Mouse (Mus musculus) forebrain, embryonic 10.5 days (tissue): ENCODE data around the gene Fgf23. TPM values are rescaled to one million over a fixed set of nuclear protein-coding genes. Genes with fewer than 3 reads are reported as not detected.
A peak's percentile ranks its signal among the peaks of the same experiment; 100 is the strongest.

Source experiments
- DNase-seq: peaks from one replicate; pipeline ENCODE4 v3.0.0-alpha.2; 2017; ENCODE audit warnings: low spot score; ENCODE audit errors: extremely low spot score
- H3K27ac ChIP-seq: fragments of 300-500 bp; sonication (generic); 2 replicates; pipeline ENCODE4 v1.5.1; 2016; ENCODE audit warnings: mild to moderate bottlenecking
- H3K27me3 ChIP-seq: fragments of 300-500 bp; sonication (generic); 2 replicates; pipeline ENCODE4 v1.6.1; 2016; ENCODE audit warnings: mild to moderate bottlenecking; ENCODE audit not compliant: poor library complexity, severe bottlenecking
- H3K36me3 ChIP-seq: fragments of 300-500 bp; sonication (generic); replicated peaks from 2 replicates; pipeline ENCODE4 v1.6.1; 2016; ENCODE audit warnings: mild to moderate bottlenecking, moderate library complexity
- H3K4me1 ChIP-seq: fragments of 300-500 bp; sonication (generic); 2 replicates; pipeline ENCODE4 v1.6.1; 2016
- H3K4me3 ChIP-seq: fragments of 300-500 bp; sonication (generic); 2 replicates; pipeline ENCODE4 v1.5.1; 2016; ENCODE audit warnings: mild to moderate bottlenecking, moderate library complexity
- H3K9me3 ChIP-seq: fragments of 300-500 bp; sonication (generic); 2 replicates; pipeline ENCODE4 v1.6.1; 2016; ENCODE audit warnings: mild to moderate bottlenecking, moderate library complexity
- WGBS: fragments of 180-500 bp; shearing (Covaris S2); methylation state at CpG from one replicate; pipeline ENCODE4 v1.1.7; 2016; 5-methylcytosine and 5-hydroxymethylcytosine counted together
- polyA plus RNA-seq: library from polyadenylated mRNA; unstranded; fragments of >200 nt; fragmentation: Nextera tagmentation; extraction: Ambion mirVana; gene quantifications from 2 replicates; pipeline ENCODE4 v1.2.1, GENCODE M21; 2016

The Fgf23 gene
- polyA plus RNA-seq, 1 experiment from 2014 or later = not detected

DNA sequence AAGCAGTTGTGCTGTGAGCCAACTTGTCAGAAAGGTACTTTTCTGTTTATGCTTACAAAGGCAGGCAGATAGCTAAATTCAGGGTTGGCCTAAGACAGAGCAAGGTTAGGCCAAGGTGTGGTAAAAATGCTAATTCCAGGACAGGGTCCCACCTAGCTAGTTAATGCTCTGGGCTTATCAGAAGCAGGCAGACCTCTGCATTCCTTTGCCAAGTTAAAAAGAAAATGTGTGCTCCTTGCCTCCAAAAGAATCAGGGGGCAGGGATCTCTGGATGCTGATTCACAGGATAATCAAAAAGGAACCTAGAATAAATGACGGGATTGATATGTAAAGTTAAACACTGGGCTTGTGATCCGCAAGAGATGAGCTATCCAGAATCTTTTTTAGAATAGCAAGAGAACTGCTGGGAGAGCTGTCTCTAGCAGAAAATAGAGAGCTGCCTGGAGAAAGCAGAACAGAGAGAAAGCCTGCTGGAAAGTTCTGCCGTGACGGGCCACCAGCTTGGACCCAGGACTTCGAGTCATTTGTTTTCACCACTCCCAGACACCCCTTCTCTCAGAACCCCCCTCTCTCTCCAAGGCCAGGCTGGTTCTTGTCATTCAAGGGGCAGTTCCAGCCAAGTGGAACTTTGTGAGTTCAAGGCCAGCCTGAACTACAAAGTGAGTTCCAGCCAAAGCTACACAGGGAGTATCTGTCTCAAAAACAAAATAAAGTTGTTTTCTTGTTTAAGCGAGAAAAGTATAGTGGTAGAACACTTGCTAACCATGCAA lies 31.0 kb downstream of the Fgf23 start:
- Histone ChIP-seq H3K9me3 (no peaks in the 10 kb centered on the region), H3K27ac (no peak overlapping the region), H3K36me3 (peaks cover 25% of the 10 kb centered on the region), H3K4me3 (no peak overlapping the region), H3K27me3 (no peaks in the 10 kb centered on the region), H3K4me1 (peaks cover 6% of the 10 kb centered on the region)
- WGBS = 94% methylated on average over 6 of the region's 6 CpGs
- DNase-seq = no peak

DNA sequence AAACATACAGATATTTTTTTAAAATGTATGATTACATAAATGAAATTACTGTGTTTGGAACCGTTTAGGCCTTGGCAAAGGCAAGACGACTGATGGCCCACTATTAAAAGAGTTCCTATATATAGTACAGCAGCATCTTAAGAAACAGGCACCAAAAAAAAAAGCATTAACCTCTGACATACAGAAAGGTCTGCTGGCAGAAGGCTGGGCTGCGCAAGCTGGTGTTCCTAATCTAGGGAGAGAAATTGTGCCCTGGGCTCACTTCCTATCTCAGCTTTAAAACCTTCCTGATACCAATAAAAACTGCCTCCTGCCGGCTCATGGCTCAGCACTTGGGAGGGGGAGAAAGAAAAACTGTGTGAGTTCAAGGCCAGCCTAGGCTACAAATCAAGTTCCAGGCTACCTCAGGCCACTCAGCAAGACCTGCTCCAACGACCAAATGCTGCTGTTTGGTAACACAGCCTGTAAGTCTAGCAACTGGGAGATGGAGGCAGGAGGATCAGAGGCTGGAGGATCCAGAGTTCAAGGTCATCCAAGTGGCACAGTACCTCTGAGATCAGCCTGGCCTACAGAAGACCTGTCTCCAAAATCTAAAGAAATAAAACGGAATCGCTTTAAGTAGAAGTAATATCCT lies 31.8 kb downstream of the Fgf23 start:
- Histone ChIP-seq H3K27me3 (no peaks in the 10 kb centered on the region), H3K36me3 (peaks cover 25% of the 10 kb centered on the region), H3K27ac (no peak overlapping the region), H3K4me1 (peaks cover 13% of the 10 kb centered on the region), H3K4me3 (no peak overlapping the region), H3K9me3 (no peaks in the 10 kb centered on the region)
- WGBS = 88% methylated on average over 7 of the region's 7 CpGs
- no peak for DNase-seq

DNA sequence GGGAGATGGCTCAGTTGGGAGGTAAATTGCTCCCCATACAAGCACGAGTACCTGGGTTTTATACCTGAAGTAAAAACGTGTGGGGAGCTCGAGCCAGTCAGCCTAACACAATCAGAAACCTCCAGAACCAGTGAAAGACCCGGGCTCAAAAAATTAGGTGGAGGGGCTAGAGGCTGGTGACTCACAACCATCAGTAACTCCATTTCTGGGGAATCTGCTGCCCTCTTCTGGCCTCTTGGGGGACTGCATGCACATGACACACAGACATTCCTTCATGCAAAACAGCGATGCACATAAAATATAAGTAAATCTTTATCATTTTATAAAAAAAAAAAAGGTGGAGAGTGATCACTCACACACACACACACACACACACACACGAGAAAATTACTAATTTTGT lies 32.4 kb downstream of the Fgf23 start:
- DNase-seq = peak; percentile 65
- no peak overlapping the region for H3K4me3 ChIP-seq
- H3K36me3 ChIP-seq = peaks cover 25% of the 10 kb centered on the region
- no peak overlapping the region for H3K27ac ChIP-seq
- no peaks in the 10 kb centered on the region for H3K9me3 ChIP-seq
- 62% methylated on average over 6 of the region's 6 CpGs for WGBS
- H3K27me3 ChIP-seq = no peaks in the 10 kb centered on the region
- peaks cover 19% of the 10 kb centered on the region for H3K4me1 ChIP-seq

DNA sequence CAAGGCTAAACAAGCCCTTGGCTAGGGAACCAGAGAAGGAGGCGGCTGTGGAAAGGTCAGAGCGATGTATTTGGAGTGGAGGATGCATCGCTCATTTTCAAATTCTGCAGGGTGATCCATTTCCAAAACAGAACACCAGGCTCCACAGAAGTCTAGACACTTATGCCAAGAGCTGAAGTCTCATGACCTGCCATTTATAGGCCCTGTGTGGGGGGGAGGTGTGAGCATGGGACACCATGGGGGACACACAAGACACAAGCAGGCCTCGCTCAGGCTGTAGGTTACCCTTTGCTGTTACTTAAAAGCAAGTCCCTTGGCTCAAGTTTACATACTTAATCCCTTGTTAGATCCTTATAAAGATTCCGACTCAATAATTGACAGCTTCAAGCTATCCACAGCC lies 33.5 kb downstream of the Fgf23 start:
- Histone ChIP-seq H3K27ac (no peak overlapping the region), H3K9me3 (no peaks in the 10 kb centered on the region), H3K4me1 (peaks cover 20% of the 10 kb centered on the region), H3K36me3 (peaks cover 16% of the 10 kb centered on the region), H3K27me3 (0 out of 2 replicates have a peak, but pooled peaks cover 6% of the 10 kb centered on the region), H3K4me3 (no peak overlapping the region)
- WGBS = 89% methylated on average over 5 of the region's 5 CpGs
- DNase-seq = no peak

DNA sequence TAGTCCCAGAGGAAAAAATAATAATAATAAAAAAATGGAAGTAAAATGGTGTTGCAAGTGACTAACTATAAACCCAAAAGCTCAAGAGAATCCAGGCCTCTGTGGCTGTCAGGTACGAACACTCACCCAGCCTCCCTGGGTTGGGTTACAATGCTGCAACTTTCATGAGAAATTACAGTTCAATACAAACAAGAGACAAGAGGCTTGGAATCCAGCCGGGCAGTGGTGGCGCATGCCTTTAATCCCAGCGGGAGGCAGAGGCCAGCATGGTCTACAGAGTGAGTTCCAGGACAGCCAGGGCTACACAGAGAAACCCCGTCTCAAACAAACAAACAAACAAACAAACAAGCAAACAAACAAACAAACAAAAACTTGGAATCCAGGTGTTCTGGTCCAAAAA lies 34.0 kb downstream of the Fgf23 start:
- Histone ChIP-seq H3K27ac (no peak overlapping the region), H3K27me3 (0 out of 2 replicates have a peak, but pooled peaks cover 6% of the 10 kb centered on the region), H3K4me3 (no peak overlapping the region), H3K9me3 (no peaks in the 10 kb centered on the region), H3K36me3 (peaks cover 11% of the 10 kb centered on the region), H3K4me1 (peaks cover 20% of the 10 kb centered on the region)
- 72% methylated on average over 5 of the region's 5 CpGs for WGBS
- no peak for DNase-seq

DNA sequence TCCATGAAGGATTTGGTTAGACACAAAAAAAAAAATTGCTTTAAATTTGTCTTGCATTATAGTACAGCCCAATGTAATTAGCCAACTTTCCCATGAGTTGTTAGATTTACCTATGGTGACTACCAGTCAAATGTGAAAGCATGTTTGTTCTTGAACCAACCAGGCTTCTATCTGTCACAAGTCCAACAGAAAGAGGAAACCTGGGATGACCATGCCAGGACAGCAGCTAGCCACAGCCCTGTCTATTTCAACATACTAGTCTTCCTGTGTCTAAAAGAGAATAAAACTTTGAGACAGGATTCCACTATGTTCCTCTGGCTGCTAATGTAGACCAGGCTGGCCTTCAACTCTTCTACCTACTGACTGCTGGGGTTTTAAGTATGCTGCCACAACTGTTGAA lies 34.7 kb downstream of the Fgf23 start:
- Histone ChIP-seq H3K36me3 (peaks cover 5% of the 10 kb centered on the region), H3K4me1 (peaks cover 20% of the 10 kb centered on the region), H3K27me3 (0 out of 2 replicates have a peak, but pooled peaks cover 6% of the 10 kb centered on the region), H3K9me3 (no peaks in the 10 kb centered on the region), H3K4me3 (no peak overlapping the region), H3K27ac (no peak overlapping the region)
- DNase-seq = no peak

DNA sequence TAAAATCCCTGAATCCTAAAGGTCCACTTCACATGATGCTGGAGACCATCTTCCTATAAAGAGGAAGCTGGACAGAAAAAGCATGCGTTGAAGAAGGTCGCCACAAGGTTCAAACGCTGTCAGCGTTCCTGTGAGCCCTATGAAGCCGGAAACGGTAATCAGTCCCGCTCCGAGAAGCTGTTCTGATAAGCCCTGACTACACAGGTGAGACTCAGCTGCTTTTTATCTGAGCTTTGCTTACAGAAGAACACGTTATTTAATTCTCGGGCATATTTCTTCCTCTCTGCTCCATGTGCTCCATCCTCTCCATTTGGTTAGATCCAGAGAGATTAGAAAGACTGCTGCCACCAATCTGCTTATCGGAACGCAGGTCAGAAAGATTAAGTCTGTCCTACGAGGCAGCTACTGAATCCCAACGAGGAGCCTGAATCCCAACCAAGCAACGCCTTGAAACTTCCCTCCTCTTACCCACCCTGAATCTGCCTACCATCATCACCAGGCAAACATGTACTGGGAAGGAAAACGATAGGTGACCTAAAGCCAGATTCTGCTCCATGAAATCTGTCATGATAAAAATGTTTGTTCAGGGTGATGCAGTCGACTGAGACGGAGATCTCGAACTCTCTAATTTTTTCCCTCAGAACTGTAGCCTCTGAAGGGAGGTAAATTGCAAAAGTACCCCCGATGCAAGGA lies 35.8 kb downstream of the Fgf23 start:
- DNase-seq = no peak
- WGBS = 50% methylated on average over 20 of the region's 20 CpGs
- Histone ChIP-seq H3K4me1 (peaks cover 20% of the 10 kb centered on the region), H3K4me3 (peak overlapping the region; percentile 76), H3K27ac (peak overlapping the region; percentile 82; the same call in 1 of the 2 replicates), H3K9me3 (no peaks in the 10 kb centered on the region), H3K27me3 (0 out of 2 replicates have a peak, but pooled peaks cover 6% of the 10 kb centered on the region), H3K36me3 (no peaks in the 10 kb centered on the region; the same call in 1 of the 2 replicates)

DNA sequence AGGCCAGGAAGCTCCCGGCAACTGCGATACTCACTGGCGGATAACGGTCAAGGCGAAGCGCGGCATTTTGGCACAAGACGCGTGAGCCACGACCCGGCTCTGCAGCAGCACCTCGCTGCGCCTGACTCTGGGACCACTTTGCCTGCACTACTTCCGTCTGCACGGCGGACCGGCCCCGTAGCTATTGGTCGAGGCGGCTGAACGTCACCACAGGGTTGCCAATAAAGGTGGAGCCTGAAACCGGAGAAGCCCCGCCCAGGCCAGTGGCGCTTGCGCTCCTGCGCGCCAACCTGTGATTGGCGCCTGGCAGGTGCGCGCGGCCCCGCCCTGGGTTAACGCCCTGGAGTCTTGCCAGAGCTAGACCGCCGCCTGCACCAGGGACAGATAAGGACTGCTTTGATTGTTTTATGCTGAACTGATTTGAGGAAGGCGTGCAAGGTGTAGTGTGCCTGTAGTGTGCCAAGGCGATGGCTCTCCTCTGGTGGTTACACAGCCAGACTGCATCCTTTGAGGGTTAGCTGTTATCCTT lies 36.8 kb downstream of the Fgf23 start, which contains the start of gene Tigar:
Gene Tigar, minus strand, starts transcription at position 156 of the 529 bp plus-strand sequence.
- H3K36me3 ChIP-seq = no peaks in the 10 kb centered on the region
- H3K4me3 ChIP-seq = peak within 1 kb of the TSS; percentile 76
- under 1% methylated on average over 37 of the region's 37 CpGs for WGBS
- H3K9me3 ChIP-seq = no peaks in the 10 kb centered on the region
- H3K4me1 ChIP-seq = peaks cover 20% of the 10 kb centered on the region
- H3K27me3 ChIP-seq = peaks cover 7% of the 10 kb centered on the region; the same call in 1 of the 2 replicates
- H3K27ac ChIP-seq = peak within 1 kb of the TSS; percentile 82
- peak; percentile 94 for DNase-seq

DNA sequence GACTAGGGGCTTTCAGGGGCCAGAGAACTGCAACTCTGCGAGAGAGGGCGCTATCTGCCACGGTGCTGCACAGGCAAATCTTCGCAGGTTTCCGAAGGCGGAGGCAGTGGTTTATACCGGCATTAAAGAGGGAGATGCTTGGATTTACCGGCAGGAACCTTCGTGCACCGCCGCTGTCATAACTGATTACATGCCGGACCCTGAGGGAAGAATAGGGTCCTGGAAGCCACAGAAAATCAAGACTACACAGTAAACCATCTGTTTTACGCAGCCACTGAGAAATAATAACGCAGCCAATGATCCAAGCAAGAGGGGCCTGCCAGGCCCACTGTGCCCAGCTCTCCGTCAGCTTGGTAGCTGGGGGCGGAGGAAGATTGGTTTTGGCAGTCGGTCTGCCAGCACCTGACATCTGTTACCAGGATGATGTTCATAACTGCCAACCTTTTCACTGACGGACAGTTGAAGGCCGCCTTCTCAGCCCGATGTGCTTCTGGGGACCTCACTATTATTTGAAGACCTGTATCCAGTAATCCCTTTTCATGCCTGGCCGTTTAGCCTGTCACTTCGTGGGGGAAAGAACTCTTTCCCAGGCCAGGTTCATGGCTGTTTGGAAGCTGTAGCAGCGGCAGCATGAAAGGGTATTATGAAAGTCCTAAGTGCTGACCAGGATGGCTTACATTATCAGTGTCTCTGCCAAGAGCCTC lies 42.2 kb downstream of the Fgf23 start:
- H3K27ac ChIP-seq = no peak overlapping the region
- peaks cover 4% of the 10 kb centered on the region for H3K4me1 ChIP-seq
- no peak overlapping the region for H3K4me3 ChIP-seq
- peaks cover 15% of the 10 kb centered on the region for H3K27me3 ChIP-seq
- H3K9me3 ChIP-seq = no peaks in the 10 kb centered on the region
- no peak for DNase-seq
- WGBS = 67% methylated on average over 23 of the region's 23 CpGs
- no peaks in the 10 kb centered on the region for H3K36me3 ChIP-seq

DNA sequence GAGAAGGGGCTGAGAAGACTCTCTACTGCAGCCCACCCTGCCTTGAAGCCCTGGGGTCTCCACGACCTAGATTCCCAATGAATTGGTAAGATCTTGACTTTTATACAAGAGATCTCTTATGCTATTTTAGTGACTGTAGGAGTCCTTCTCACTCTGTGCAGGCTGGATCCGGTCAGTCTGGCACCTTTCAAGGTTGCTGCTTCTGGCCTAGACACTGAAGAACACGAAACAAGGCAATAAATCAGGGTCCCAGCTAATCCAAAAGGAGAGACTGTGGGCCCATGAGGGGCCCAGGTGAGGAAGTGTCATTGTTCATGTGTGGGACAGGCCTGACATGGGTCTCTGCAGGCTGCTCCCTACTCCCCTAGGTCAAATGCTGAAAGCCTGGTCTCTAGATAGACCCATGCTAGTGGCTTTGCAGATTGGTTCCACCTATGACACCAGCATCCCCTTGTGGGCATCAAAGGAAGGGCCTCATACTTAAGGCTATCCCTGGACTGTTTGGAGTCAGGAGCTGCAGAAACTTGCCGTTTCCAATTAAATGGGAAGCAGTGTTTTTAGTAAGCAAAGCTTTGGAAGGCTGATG lies 49.6 kb downstream of the Fgf23 start:
- Histone ChIP-seq H3K9me3 (no peaks in the 10 kb centered on the region), H3K4me3 (no peak overlapping the region), H3K27ac (no peak overlapping the region), H3K36me3 (peaks cover 20% of the 10 kb centered on the region), H3K4me1 (no peaks in the 10 kb centered on the region; the same call in 1 of the 2 replicates), H3K27me3 (no peaks in the 10 kb centered on the region)
- DNase-seq = no peak
- WGBS = 76% methylated on average over 4 of the region's 4 CpGs

DNA sequence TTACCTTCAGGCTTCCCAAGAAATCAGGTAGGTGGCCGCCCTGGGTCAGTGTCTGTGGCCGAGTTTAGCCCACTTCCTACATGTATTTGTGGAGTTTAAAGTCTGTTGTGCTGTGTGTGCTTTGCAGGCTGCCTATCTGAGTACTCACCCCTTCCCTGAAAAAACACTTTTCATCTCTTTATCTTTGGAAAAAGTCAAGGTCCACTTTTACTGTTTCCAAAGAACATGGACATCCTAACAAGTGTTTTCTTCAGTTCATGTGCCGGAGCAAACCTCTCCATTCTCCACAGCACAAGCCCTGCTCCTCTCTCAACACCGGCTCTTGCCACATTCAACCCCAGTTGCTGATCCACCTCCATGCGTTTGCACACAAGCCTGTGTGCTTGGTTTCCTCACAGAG lies 50.3 kb downstream of the Fgf23 start:
- DNase-seq = no peak
- no peak overlapping the region for H3K4me3 ChIP-seq
- peaks cover 27% of the 10 kb centered on the region for H3K36me3 ChIP-seq
- WGBS = 87% methylated on average over 5 of the region's 5 CpGs
- no peaks in the 10 kb centered on the region; the same call in 1 of the 2 replicates for H3K4me1 ChIP-seq
- H3K9me3 ChIP-seq = no peaks in the 10 kb centered on the region
- no peak overlapping the region for H3K27ac ChIP-seq
- no peaks in the 10 kb centered on the region for H3K27me3 ChIP-seq

DNA sequence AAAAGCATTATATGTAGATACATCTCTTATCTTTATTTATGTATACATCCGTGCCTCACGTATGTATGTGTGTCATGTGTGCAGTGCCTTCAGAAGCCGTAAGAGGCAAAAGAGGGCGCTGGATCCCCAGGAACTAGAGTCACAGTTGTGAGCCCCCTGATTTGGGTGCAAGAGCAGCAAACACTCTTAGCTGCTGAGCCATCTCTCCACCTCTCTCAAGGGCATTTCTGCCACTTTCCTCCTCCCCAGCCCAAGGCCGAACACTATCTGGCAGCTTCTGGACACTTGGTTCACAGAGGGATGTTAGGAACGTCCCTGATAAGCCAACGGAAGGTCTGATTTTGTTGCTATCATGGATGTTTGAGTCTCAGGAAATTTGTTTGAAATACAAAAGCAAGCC lies 50.8 kb downstream of the Fgf23 start:
- H3K4me1 ChIP-seq = no peaks in the 10 kb centered on the region; the same call in 1 of the 2 replicates
- H3K27me3 ChIP-seq = no peaks in the 10 kb centered on the region
- H3K9me3 ChIP-seq = no peaks in the 10 kb centered on the region
- no peak for DNase-seq
- 92% methylated on average over 7 of the region's 7 CpGs for WGBS
- no peak overlapping the region for H3K4me3 ChIP-seq
- no peak overlapping the region for H3K27ac ChIP-seq
- peaks cover 32% of the 10 kb centered on the region for H3K36me3 ChIP-seq
